Mouse (Mus musculus): ENCODE data around the gene Arl8a.

DNA sequence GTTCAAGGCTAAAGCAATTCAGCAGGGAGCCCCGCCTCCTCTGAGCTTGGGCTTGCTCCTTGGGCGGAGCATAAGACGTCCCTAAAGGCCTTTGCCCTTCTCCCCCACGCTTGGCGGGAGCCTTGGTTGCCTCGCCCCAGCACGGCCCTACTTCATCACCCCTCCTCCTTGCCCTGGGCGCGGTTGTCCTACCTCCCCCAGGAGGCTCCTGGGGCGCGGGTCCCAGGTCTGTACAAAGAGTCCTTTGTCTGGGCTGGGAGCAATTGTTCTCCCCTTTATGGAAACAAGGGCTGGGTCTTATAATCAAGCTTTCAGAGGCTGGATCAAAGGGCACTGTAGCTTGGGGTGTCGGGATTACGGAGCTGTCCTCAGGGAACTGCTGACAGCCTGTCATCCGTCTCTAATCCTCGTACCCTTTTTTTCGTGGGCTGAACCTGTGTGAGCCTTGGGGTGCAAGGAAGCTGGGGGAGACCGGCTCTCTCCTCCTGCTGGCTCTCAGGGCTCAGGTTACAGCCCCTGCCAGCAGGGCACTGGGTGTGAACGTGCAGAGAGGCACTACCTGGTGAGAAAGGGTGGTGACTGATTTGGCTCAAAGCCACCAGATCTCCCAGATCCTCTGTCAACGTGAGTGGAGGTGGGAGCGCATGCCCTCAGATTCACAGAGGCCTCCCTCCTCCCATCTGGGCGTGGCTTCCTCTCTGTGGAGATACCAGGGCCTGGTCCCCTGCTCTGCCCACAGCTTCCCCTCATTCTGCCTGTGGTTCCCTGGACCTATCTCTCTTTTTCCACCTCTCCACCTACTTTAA is 52.6 kb downstream of the Arl8a start:
- TF ChIP-seq CTCF (conservative IDR thresholded peaks at IDR 0.05; ENCODE audit: low read length) = no peak
- no peak; the same call in 1 of the 2 replicates for TF ChIP-seq POU5F1 (IDR thresholded peaks at IDR 0.05; ENCODE audit: borderline replicate concordance, low read length)

Measured in E14TG2a.4 (cell line).